Mouse (Mus musculus) left cerebral cortex, postnatal 14 days (tissue): ENCODE measurements around the gene Fry. TPM values are rescaled to one million over a fixed set of nuclear protein-coding genes. Genes with fewer than 3 reads are reported as not detected.

Experiments used
- DNase-seq, 2 experiments: peaks; one replicate each; pipeline ENCODE4 v3.0.0; 2021 to 2022; ENCODE audit warnings: low spot score in 2 of 2, mixed read lengths in 1 of 2
- intact Hi-C: fragments of 180-260 bp; cut with DNase I; formaldehyde crosslinking; loops from one replicate; pipeline ENCODE4 v1.15.1; 2025
- total RNA-seq, 2 experiments: library from RNA; stranded (reverse); gene quantifications; 2 replicates each; pipeline ENCODE4 v1.2.3; 2021

The Fry gene
- total RNA-seq, 2 experiments from 2014 or later, result 189 to 195 TPM

DNA sequence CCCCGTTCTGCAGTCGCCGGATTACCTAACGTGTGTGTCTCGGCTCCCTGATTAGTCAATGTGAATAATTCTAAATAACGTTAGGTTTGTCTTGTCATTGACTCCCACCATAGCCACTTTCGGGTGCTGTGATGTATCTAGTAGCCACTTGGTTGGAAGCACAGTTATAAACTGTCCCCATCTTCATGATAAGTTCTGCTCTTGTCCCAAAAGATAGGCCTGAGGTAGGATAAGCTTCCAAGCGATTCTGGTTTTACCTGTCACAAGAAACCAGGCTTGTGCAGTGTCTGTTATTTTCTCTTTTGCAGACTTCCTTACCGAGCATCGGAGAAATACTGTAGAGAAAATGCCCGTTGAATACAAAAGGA is 404.4 kb downstream of the Fry start:
- DNase-seq, result no peak
- intact Hi-C loops, result loop anchor here (2.0 kb wide), 1 partner anchor 142 kb away; no protein-coding TSS in a partner anchor

DNA sequence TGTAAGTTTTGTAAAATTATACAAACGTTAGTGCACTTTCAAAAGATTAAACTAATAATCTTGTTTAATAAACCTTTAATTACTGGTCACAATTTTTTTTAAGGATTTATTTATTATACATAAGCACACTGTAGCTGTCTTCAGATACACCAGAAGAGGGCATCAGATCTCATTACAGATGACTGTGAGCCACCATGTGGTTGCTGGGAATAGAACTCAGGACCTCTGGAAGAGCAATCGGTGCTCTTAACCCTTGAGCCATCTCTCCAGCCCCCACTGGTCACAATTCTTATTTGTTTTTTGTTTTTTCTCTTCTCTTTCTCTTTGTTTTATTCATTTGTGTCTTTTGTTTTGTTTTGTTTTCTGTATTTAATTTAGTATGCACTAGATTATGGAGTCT is 406.8 kb downstream of the Fry start:
- no peak for DNase-seq
- intact Hi-C loops, result no loop called here

DNA sequence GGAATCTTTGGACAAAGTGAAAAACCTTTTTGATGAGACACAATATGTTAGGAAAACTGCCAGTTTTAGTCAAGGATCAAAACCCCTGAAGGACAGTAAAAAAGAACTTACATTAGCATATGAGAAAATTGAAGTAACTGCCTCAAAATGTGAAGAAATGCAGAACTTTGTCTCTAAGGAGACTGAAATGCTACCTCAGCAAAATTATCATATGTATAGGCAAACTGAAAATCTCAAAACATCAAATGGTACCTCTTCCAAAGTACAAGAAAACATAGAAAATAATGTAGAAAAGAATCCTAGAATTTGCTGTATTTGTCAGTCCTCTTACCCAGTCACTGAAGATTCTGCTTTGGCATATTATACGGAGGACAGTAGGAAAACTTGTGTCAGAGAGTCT is 422.9 kb downstream of the Fry start:
- no peak for DNase-seq
- intact Hi-C loops, result no loop called here

DNA sequence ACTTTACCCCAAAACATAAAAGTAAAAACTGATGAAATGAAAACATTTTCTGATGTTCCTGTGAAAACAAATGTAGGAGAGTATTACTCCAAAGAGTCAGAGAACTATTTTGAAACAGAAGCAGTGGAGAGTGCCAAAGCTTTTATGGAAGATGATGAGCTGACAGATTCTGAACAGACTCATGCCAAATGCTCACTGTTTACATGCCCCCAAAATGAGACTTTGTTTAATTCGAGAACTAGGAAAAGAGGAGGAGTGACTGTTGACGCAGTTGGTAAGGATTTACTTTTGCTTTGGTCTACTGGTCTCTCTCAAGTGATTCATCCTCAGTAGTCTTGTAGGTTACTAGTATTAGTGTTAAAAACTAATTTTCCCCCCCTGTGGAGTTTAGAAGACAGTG is 424.7 kb downstream of the Fry start:
- no peak for DNase-seq
- intact Hi-C loops, result no loop called here

Other genes starting within 250 kb of the Fry start
- gene Rxfp2, start 100.0 kb upstream of the Fry start, total RNA-seq, result 1 to 10 TPM; 1.8 to 3.1 TPM